8 mouse cellular contexts compared by ENCODE assay signal in the genomic region with DNA sequence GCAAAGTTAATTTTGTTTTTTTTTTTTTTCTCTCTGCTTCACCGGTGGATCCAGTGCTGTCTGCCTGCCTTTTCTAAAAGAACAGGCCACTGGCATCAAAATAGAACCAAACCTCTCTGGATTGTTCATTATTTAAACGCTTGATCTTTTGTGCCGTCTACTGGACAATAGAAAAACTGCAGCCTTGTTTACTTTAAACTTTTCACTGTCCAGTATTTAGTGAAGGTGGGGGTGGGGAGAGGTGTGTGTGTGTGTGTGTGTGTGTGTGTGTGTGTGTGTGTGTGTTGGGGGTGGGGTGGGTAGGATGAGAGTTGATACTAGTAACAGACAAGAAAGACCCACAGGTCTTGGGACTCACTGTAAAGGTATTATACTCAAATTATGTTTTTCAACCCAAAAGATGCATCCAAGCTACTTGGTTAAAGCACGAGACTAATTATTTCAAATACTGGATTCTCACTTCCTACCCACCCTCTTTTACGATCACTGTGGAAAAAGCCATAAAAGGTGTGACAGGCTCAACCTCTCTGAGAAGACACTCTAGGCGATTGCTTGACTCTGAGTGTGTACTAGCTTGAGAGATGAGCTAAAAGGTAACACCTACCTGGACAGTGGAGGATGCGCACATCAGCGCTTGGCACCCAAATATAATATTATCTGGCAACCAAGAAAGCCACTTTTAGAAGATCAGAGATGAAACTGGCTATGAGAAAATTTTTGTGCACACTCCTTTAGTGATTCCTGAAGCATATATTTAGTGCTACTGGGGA. TPM values are rescaled to one million over a fixed set of nuclear protein-coding genes. Genes with fewer than 3 reads are reported as not detected.
DNase-seq lines count a peak whose midpoint lies in the region; ATAC-seq and TF ChIP-seq lines count a peak whose summit lies in the region.

No protein-coding gene starts in this region.

- dilution Hi-C loops in CH12.LX (cut with MboI; ENCODE audit: extremely low pct_ligation_motif_present, extremely low pct_unique_long_range_greater_than_20kb, low sequenced_read_pairs): no loop called here

- H3K9me3 ChIP-seq in kidney, embryonic 16.5 days (ENCODE audit: low read length): no peaks in the 10 kb centered on the region
- peaks cover 7% of the 10 kb centered on the region for H3K9me3 ChIP-seq in CH12.LX (replicated peaks; ENCODE audit: low read length)
- no peaks in the 10 kb centered on the region for H3K9me3 ChIP-seq in heart, postnatal 0 days (replicated peaks; ENCODE audit: control insufficient read depth, low read length)

- no peak for TF ChIP-seq POLR2A in kidney, adult 2 months (IDR thresholded peaks at IDR 0.05; ENCODE audit: low read depth, low read length)
- no peak for TF ChIP-seq POLR2A in CH12.LX (IDR thresholded peaks at IDR 0.05; ENCODE audit: low read depth, low read length)

- peak; percentile 76 for DNase-seq in kidney, adult 2 months
- peak; percentile 70 for DNase-seq in CH12.LX (ENCODE audit: extremely low read depth)
- peak; percentile 81 for DNase-seq in MN1 (ENCODE audit: low spot score)
- peak; percentile 90 for DNase-seq in heart, postnatal 0 days (ENCODE audit: low spot score)
- DNase-seq in spleen, postnatal 10 days (ENCODE audit: low spot score in 2 of 2): no peak
- DNase-seq in right cerebral cortex, postnatal 36 days (ENCODE audit: low spot score in 2 of 2): no peak
- DNase-seq in urinary bladder, postnatal 25 days (ENCODE audit: low spot score): no peak

- no peak overlapping the region for H3K27ac ChIP-seq in kidney, adult 2 months (ENCODE audit: insufficient read depth, low read depth, low read length)
- no peak overlapping the region for H3K27ac ChIP-seq in kidney, embryonic 16.5 days (ENCODE audit: low read length)
- H3K27ac ChIP-seq in CH12.LX (ENCODE audit: insufficient read depth, low read depth): no peak overlapping the region
- no peak overlapping the region for H3K27ac ChIP-seq in heart, postnatal 0 days (ENCODE audit: low read depth)

- no peaks in the 10 kb centered on the region for H3K79me2 ChIP-seq in CH12.LX (replicated peaks; ENCODE audit: control insufficient read depth, extremely low read depth, insufficient read depth, poor library complexity, severe bottlenecking)

- no peaks in the 10 kb centered on the region; the same call in 1 of the 2 replicates for H3K4me1 ChIP-seq in kidney, adult 2 months (ENCODE audit: control insufficient read depth, insufficient read depth, low read length)
- H3K4me1 ChIP-seq in kidney, embryonic 16.5 days (ENCODE audit: insufficient read depth, low read length): peaks cover 36% of the 10 kb centered on the region
- 0 out of 4 replicates have a peak, but pooled peaks cover 0 to 3% of the 10 kb centered on the region in 2 experiments for H3K4me1 ChIP-seq in CH12.LX (ENCODE audit: control insufficient read depth in 1 of 2, insufficient read depth in 2 of 2)
- peaks cover 8% of the 10 kb centered on the region; the same call in 1 of the 2 replicates for H3K4me1 ChIP-seq in heart, postnatal 0 days (ENCODE audit: control insufficient read depth, insufficient read depth)

- peak; percentile 82 for TF ChIP-seq RAD21 in CH12.LX (IDR thresholded peaks at IDR 0.05; ENCODE audit: low read depth, low read length)

- no peak for TF ChIP-seq EP300 in CH12.LX (IDR thresholded peaks at IDR 0.05; ENCODE audit: low read length)
- TF ChIP-seq EP300 in heart, postnatal 0 days (IDR thresholded peaks at IDR 0.05; ENCODE audit: low read depth): no peak

- 0 out of 2 replicates have a peak, but pooled peaks cover 2% of the 10 kb centered on the region for H3K27me3 ChIP-seq in kidney, adult 2 months (replicated peaks; ENCODE audit: control insufficient read depth, insufficient read depth, low read length)
- H3K27me3 ChIP-seq in kidney, embryonic 16.5 days (ENCODE audit: insufficient read depth, low read length): peaks cover 3% of the 10 kb centered on the region
- no peaks in the 10 kb centered on the region for H3K27me3 ChIP-seq in CH12.LX (replicated peaks)
- no peaks in the 10 kb centered on the region for H3K27me3 ChIP-seq in heart, postnatal 0 days (ENCODE audit: control insufficient read depth, insufficient read depth, low read length)

- H3K4me3 ChIP-seq in kidney, adult 2 months (ENCODE audit: insufficient read depth, low read depth, low read length): no peak overlapping the region
- H3K4me3 ChIP-seq in kidney, embryonic 16.5 days (ENCODE audit: low read length): no peak overlapping the region
- H3K4me3 ChIP-seq in CH12.LX (replicated peaks in 1 of 3; ENCODE audit: low read depth in 2 of 3, low read length in 2 of 3, poor library complexity in 1 of 3): no peak overlapping the region
- no peak overlapping the region for H3K4me3 ChIP-seq in heart, postnatal 0 days (ENCODE audit: low read depth, low read length)

- 39% methylated on average over 8 of the region's 8 CpGs for WGBS in kidney, adult 2 months
- 27% methylated on average over 8 of the region's 8 CpGs for WGBS in kidney, embryonic 16.5 days
- 34% methylated on average over 8 of the region's 8 CpGs for WGBS in heart, postnatal 0 days

- in situ Hi-C loops in CH12.LX (cut with MboI; ENCODE audit: low pct_ligation_motif_present, low pct_unique_long_range_greater_than_20kb, low sequenced_read_pairs): loop anchor here (5.0 to 25.0 kb wide), 3 partner anchors 200 to 738 kb away; no protein-coding TSS in a partner anchor

- no peak overlapping the region for H3K4me2 ChIP-seq in kidney, embryonic 16.5 days (replicated peaks; ENCODE audit: low read depth, low read length)
- no peak overlapping the region for H3K4me2 ChIP-seq in CH12.LX (ENCODE audit: insufficient read depth, low read depth, poor library complexity, severe bottlenecking)
- H3K4me2 ChIP-seq in heart, postnatal 0 days (ENCODE audit: low read depth, low read length): no peak overlapping the region

- no peaks in the 10 kb centered on the region for H3K36me3 ChIP-seq in kidney, adult 2 months (ENCODE audit: control insufficient read depth, insufficient read depth, low read length)
- no peaks in the 10 kb centered on the region for H3K36me3 ChIP-seq in kidney, embryonic 16.5 days (ENCODE audit: insufficient read depth, low read length)
- H3K36me3 ChIP-seq in CH12.LX (replicated peaks in 1 of 2; ENCODE audit: control insufficient read depth in 1 of 2, insufficient read depth in 1 of 2, low read length in 1 of 2): peaks cover 0 to 2% of the 10 kb centered on the region in 2 experiments
- no peaks in the 10 kb centered on the region for H3K36me3 ChIP-seq in heart, postnatal 0 days (replicated peaks; ENCODE audit: control insufficient read depth, insufficient read depth, low read length)

- no peak for TF ChIP-seq CTCF in kidney, adult 2 months (conservative IDR thresholded peaks at IDR 0.05; ENCODE audit: insufficient read depth, insufficient read length, low read depth, low read length)
- TF ChIP-seq CTCF in CH12.LX (conservative IDR thresholded peaks at IDR 0.05 in 1 of 2, IDR thresholded peaks at IDR 0.05 in 1 of 2; ENCODE audit: low read depth in 2 of 2, low read length in 2 of 2): peak; percentile 35 to 77
- TF ChIP-seq CTCF in heart, postnatal 0 days (IDR thresholded peaks at IDR 0.05; ENCODE audit: low read depth): peak; percentile 73

- ATAC-seq in kidney, embryonic 16.5 days (ENCODE audit: low FRiP score, low TSS enrichment): no peak
- no peak for ATAC-seq in heart, postnatal 0 days (ENCODE audit: insufficient read depth, low read depth)

- no peak overlapping the region for H3K9ac ChIP-seq in kidney, embryonic 16.5 days (replicated peaks; ENCODE audit: low read length)
- H3K9ac ChIP-seq in CH12.LX (ENCODE audit: insufficient read depth, low read depth): no peak overlapping the region
- no peak overlapping the region for H3K9ac ChIP-seq in heart, postnatal 0 days (replicated peaks; ENCODE audit: low read depth, low read length)

TF ChIP-seq in CH12.LX, 34 proteins besides CTCF, POLR2A, EP300 and RAD21:
- no peak for TF ChIP-seq E2F4 (IDR thresholded peaks at IDR 0.05; ENCODE audit: insufficient replicate concordance, low read depth, low read length)
- peak; percentile 75 for TF ChIP-seq CHD2 (IDR thresholded peaks at IDR 0.05; ENCODE audit: low read length)
- TF ChIP-seq ZMIZ1 (IDR thresholded peaks at IDR 0.05; ENCODE audit: low read depth, low read length): no peak
- TF ChIP-seq ELF1 (IDR thresholded peaks at IDR 0.05; ENCODE audit: low read depth, low read length): no peak
- TF ChIP-seq SMC3 (IDR thresholded peaks at IDR 0.05; ENCODE audit: low read depth, low read length): peak; percentile 82
- no peak for TF ChIP-seq JUN (IDR thresholded peaks at IDR 0.05; ENCODE audit: insufficient read depth, low read depth, low read length)
- no peak for TF ChIP-seq USF1 (IDR thresholded peaks at IDR 0.05; ENCODE audit: low read depth, low read length)
- no peak for TF ChIP-seq MXI1 (IDR thresholded peaks at IDR 0.05; ENCODE audit: low read depth, low read length)
- TF ChIP-seq MYC (IDR thresholded peaks at IDR 0.05; ENCODE audit: low read depth, low read length): no peak
- 0 out of 2 replicates have a peak, but pooled peaks have one; percentile 3 for TF ChIP-seq MEF2A (IDR thresholded peaks at IDR 0.05; ENCODE audit: borderline replicate concordance, low read depth, low read length)
- no peak for TF ChIP-seq POLR2AphosphoS2 (IDR thresholded peaks at IDR 0.05; ENCODE audit: low read depth, low read length)
- TF ChIP-seq GABPA (IDR thresholded peaks at IDR 0.05; ENCODE audit: insufficient replicate concordance, low read depth, low read length): no peak
- TF ChIP-seq ZC3H11A (IDR thresholded peaks at IDR 0.05; ENCODE audit: low read depth, low read length): peak; percentile 63
- no peak for TF ChIP-seq KAT2A (IDR thresholded peaks at IDR 0.05; ENCODE audit: insufficient replicate concordance, low read length)
- no peak for TF ChIP-seq HCFC1 (IDR thresholded peaks at IDR 0.05; ENCODE audit: low read depth, low read length)
- TF ChIP-seq ETS1 (conservative IDR thresholded peaks at IDR 0.05; ENCODE audit: low read depth, low read length): no peak
- no peak for TF ChIP-seq BHLHE40 (IDR thresholded peaks at IDR 0.05; ENCODE audit: low read depth, low read length)
- no peak for TF ChIP-seq ZKSCAN1 (IDR thresholded peaks at IDR 0.05; ENCODE audit: borderline replicate concordance, low read depth, low read length)
- no peak for TF ChIP-seq IRF4 (IDR thresholded peaks at IDR 0.05; ENCODE audit: low read depth, low read length)

RNA-seq across cellular contexts. Expression of a gene that starts 5.9 kb away (rescaled TPM):
- polyA plus RNA-seq in kidney, adult 2 months (2012; rRNA removed): 6.2 TPM in 2 replicates
- polyA plus RNA-seq in kidney, embryonic 16.5 days (2015; fragmentation: Nextera tagmentation; extraction: Ambion mirVana): 124 and 127 TPM in 2 replicates
- total RNA-seq in CH12.LX (2012; rRNA removed) (1.9 and 3.6 TPM in 2 replicates), CH12.LX (2014; rRNA removed) (0.19 and 0.47 TPM in 2 replicates)
- 0.64 and 0.81 TPM in 2 replicates for polyA plus RNA-seq in CH12.LX (2012; ENCODE audit: insufficient read length, low read depth)
- 24.8 and 34.8 TPM in 2 replicates for total RNA-seq in heart, postnatal 0 days (2014; rRNA removed; ENCODE audit: low replicate concordance)
- polyA plus RNA-seq in heart, postnatal 0 days (2015; fragmentation: Nextera tagmentation; extraction: Ambion mirVana): 35.4 and 36.5 TPM in 2 replicates

Comparison
In these comparisons a context has a peak if more than half of its experiments do, and no peak if none do; other contexts are left out.
1. DNase-seq: peak in kidney, adult 2 months (single experiment), CH12.LX (single experiment), MN1 (single experiment) and heart, postnatal 0 days (single experiment); none in spleen, postnatal 10 days (0 of 2), right cerebral cortex, postnatal 36 days (0 of 2) and urinary bladder, postnatal 25 days (single experiment).